Mouse (Mus musculus) adrenal gland, adult 18-20 months (tissue): Measurements from ENCODE around the gene Cd48. TPM values are rescaled to one million over a fixed set of nuclear protein-coding genes. Genes with fewer than 3 reads are reported as not detected.
"Not testable (repeated sequence)": the region's sequence is repeated elsewhere in the genome, so short reads cannot be mapped to it uniquely, and the experiment has no call there.

Source experiments
- DNase-seq, 2 experiments: peaks; one replicate each; pipeline ENCODE4 v3.0.0; 2021 to 2022; ENCODE audit warnings: low spot score in 2 of 2
- microRNA-seq, 2 experiments: library from miRNA; unstranded; fragments of <30 nt; microRNA quantifications; one replicate each; pipeline ENCODE4 v1.2.0; 2021; ENCODE audit warnings: borderline number of aligned reads in 2 of 2
- total RNA-seq, 2 experiments: library from RNA; stranded (reverse); gene quantifications; 1 replicate in 1 of 2; 2 replicates in 1 of 2; pipeline ENCODE4 v1.2.3; 2021

The Cd48 gene
- total RNA-seq, 2 experiments from 2014 or later: 2.4 to 5.6 TPM

DNA sequence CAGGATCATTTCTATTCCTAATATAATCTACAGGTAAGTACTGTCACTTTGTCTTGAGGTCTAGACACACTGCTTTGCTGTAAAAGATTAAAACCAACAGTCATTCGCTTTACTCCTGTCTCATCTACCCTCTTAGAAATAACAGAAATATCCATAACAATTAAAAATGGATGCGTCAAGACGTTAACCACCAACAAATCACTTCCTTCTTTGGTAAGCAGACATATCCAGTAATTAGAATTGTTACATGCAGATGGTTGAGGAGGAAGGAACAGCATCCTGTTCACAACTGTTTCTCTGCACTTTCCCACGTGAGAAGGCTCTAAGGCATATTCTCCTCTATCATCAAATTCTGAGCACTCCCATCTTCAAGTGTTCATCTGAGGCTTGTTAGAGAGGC is 5.5 kb downstream of the Cd48 start:
- DNase-seq: no peak

- DNase-seq: no peak
Measured at GRCm38 (mm10) chr1:171693918-171694317, 12.1 kb downstream of the Cd48 start.

DNA sequence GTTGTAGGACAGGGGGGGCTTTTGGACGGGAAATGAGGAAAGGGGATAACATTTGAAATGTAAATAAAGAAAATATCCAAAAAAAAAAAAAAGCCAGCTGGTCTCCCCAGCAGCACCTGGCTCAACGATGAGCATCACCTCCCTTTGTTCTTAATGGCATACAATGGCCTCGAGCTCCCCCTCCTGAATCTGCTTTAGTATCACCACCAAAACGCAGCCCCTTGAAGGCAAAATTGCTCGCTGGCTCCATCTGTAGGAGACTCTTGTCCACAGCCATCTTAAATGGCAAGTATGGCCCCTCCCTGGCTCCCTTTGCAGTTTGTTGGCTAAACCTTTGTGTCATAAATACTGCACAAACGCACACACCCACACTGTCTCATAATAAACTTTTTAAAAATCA is 17.2 kb downstream of the Cd48 start:
- DNase-seq: no peak

DNA sequence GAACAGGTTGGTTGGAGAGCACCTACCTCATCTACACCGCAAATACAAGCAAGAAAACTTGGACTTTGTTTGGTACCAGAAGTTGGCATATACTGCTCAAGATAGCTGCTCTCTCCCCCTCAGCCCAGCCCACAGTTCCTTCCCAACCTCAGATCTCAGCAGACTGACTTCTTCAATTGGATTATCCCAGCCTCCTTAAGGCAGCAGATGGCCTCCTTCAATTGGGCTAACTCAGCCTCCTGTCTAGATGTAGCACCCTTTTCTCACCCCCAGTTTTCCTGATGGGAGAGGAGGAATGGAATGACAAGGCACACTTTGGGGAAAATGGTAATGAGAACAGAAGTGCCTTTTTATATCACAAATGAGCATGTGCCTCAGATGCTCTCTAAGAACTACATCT is 31.9 kb downstream of the Cd48 start:
- not testable (repeated sequence) for DNase-seq

DNA sequence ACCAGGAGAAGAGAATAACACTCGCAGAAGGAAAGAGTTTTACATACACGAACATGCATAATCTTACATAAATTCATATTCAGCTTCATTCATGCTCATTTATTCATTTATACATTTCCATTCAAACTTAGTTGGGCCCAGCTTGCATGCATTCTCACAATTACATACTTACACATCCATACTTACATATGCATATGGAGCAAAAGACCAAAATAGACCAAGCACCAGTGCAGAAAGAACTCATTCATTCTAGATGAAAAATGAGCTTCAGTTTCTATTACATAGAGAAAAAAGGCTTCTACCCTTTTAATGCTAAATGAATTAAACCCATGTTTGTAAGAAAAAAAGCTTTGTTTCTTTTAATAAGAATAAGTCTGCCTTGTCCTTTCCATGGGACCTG is 33.6 kb downstream of the Cd48 start:
- no peak for DNase-seq

DNA sequence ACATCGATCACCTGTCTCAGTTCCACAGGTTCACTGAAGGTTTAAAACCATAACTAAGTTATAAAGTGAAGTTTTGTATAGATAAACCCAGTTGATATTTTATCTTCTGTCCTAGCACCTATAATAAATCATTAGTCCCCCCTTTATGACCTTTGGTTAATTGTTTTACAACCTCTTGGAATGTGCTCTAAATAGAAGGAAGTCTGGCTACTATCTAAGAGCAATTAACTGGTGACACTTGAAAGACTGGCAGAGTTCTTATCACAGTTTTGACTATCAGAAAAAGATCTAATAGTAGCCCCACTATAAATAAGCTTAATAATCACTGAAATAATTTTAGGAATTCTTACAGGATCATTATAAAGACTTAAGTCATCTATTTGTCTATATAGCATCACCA is 34.4 kb downstream of the Cd48 start:
- no peak for DNase-seq

GRCm38 (mm10) chr1:171731195-171731594 is 49.4 kb downstream of the Cd48 start:
- no peak for DNase-seq

DNA sequence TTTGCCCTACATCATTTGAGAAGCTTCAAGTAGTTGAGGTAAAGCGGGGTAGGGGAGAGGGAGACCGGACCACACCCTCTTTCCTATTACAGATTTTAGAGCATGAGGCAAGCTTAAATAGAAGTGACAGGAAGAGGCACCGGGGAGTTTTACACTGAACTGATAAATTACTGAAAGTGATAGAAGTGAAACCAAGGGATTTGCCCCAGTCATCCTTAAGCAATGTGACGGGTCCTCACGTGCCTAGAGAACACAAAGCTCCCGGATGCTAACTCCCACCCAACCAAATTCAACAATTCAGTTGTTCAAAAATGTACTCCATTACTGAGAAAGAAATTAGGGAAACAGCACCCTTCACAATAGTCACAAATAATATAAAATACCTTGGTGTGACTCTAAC is 53.1 kb downstream of the Cd48 start:
- no peak for DNase-seq

DNA sequence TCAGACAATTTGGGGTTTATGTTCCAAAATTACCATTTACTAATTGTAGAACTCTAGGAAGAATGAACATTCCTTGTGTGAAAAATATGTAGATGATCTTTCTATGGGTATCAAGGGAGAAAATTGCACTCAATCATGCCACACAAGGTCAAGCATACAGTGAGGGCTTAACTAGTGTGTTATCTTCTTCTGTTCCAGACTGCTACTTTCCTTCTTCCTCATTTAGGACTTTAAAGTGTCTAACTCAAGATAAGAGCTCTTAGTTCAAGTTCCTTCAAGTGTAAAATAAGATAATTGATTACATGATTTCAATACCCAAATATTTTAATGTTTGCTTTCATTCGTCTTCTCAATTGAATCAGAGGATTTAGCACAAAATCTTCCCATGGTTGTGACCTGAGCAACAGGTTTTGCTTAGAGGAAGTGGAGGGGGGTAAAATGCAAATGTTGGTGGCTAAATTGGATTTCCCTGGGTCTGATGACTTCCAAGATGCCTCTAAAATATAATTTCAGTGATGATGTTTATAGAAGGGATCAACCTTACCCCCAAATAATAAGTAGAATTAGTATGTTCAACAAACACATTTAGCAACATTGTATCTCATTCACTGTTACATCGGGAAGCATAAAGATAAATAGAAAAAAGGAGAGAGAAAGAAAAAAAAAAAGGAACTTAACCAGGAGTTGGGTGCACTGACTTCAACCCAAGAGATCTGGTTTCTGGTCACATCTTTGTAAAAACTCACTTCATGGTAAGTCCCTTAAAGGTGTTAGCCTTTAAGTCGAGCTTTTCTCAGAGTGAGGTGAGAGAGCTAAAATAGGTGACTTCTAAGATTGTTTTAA is 66.5 kb downstream of the Cd48 start:
- no peak for DNase-seq

Small RNA genes lying within 50 kb of the gene (microRNA-seq; reads per million reads assigned to microRNA genes)
- 0 reads per million in 2 experiments for gene Mir7683

Other genes with a start within 250 kb of the Cd48 start
- 10 to 100 TPM; 29.3 to 36.4 TPM for gene F11r, start 244.5 kb upstream of the Cd48 start, total RNA-seq
- 1 to 10 TPM; 5.7 to 6.5 TPM for gene Alyref2, start 178.5 kb upstream of the Cd48 start, total RNA-seq
- gene Itln1, start 146.7 kb upstream of the Cd48 start, total RNA-seq: not detected
- gene Cd244a, start 122.8 kb upstream of the Cd48 start, total RNA-seq: under 1 TPM; 0.50 to 0.80 TPM
- 1 to 10 TPM in 1 of 2 experiments, under 1 TPM in 1; 0.89 to 3.0 TPM for gene Ly9, start 74.6 kb upstream of the Cd48 start, total RNA-seq
- gene Slamf7, start 29.0 kb upstream of the Cd48 start, total RNA-seq: 1 to 10 TPM in 1 of 2 experiments, under 1 TPM in 1; 0.66 to 3.0 TPM
- gene Slamf1, start 85.1 kb downstream of the Cd48 start, total RNA-seq: under 1 TPM in 1 of 2 experiments, not detected in 1; 0.19 TPM
- 10 to 100 TPM in 1 of 2 experiments, 1 to 10 TPM in 1; 3.7 to 11.1 TPM for gene Cd84, start 157.7 kb downstream of the Cd48 start, total RNA-seq
- gene Gm10521, start 213.7 kb downstream of the Cd48 start, total RNA-seq: under 1 TPM; 0.10 to 0.51 TPM
- gene Slamf6, start 235.5 kb downstream of the Cd48 start, total RNA-seq: under 1 TPM; 0.30 to 0.35 TPM